In the genomic region with DNA sequence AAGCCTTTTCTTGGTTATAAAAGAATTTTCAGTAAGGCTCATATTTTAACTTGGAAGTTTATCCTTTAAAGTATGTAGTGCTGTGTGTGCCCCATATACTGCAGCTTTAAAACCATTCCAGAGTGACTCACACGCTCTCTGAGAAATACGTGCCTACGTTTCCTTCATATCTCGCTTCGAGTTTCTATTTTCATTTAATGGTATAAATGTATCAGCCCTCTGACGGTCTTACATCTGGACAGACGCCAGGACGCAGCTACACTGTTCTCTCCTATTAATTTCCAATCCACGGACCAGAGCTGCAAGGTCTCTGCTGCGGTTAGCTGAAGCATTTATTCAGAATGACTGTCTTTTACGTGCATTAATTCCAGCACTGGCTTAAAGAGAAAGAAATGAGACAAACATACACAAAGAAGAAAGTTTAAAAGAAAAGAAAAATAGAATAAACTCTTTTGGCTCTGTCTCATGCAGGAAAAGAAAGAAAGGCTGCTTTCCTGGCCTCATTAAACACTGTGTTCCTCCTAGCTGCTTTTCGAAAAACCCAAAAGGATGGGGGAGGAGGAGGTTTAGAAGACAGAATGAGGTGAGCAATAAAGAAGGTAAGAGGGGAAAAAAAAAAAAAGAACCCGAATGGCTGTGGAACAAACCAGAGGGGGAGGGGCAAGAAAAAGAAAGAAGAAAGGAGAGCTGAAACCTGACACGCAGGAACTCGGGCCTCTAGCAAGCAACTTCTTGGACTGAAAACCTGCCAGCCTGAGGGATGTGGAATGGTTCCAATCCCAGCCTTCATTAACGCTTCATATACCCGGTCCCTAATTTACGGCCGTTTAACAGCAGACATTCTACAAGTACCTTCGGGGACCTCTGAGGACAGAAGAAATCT, we compare ENCODE assay signal across 8 mouse cellular contexts. TPM values are rescaled to one million over a fixed set of nuclear protein-coding genes. Genes with fewer than 3 reads are reported as not detected.
A peak's percentile ranks its signal among the peaks of the same experiment; 100 is the strongest.
DNase-seq lines count a peak whose midpoint lies in the region; ATAC-seq and TF ChIP-seq lines count a peak whose summit lies in the region.

No protein-coding gene starts in this region.

- H3K27me3 ChIP-seq in embryonic facial prominence, embryonic 11.5 days (ENCODE audit: control insufficient read depth, insufficient read depth, low read length) = no peaks in the 10 kb centered on the region
- no peaks in the 10 kb centered on the region for H3K27me3 ChIP-seq in hindbrain, embryonic 11.5 days (ENCODE audit: control insufficient read depth, insufficient read depth, low read length)

- H3K4me1 ChIP-seq in embryonic facial prominence, embryonic 11.5 days (ENCODE audit: control insufficient read depth, insufficient read depth, low read length) = peaks cover 7% of the 10 kb centered on the region
- peaks cover 10% of the 10 kb centered on the region; the same call in 1 of the 2 replicates for H3K4me1 ChIP-seq in hindbrain, embryonic 11.5 days (replicated peaks; ENCODE audit: control insufficient read depth, insufficient read depth, low read length)
- H3K4me1 ChIP-seq in olfactory bulb, adult 2 months (ENCODE audit: control insufficient read depth, insufficient read depth, low read length) = peaks cover 29% of the 10 kb centered on the region

- no peak overlapping the region for H3K9ac ChIP-seq in embryonic facial prominence, embryonic 11.5 days (replicated peaks; ENCODE audit: low read length)
- H3K9ac ChIP-seq in hindbrain, embryonic 11.5 days (ENCODE audit: low read depth, low read length) = no peak overlapping the region

- H3K36me3 ChIP-seq in embryonic facial prominence, embryonic 11.5 days (replicated peaks; ENCODE audit: control insufficient read depth, insufficient read depth, low read depth, low read length) = no peaks in the 10 kb centered on the region
- H3K36me3 ChIP-seq in hindbrain, embryonic 11.5 days (ENCODE audit: control insufficient read depth, insufficient read depth, low read length) = no peaks in the 10 kb centered on the region

- intact Hi-C loops in gastrocnemius, adult 2 months (cut with DNase I) = no loop called here
- intact Hi-C loops in left cerebral cortex, postnatal 36 days (cut with DNase I) = loop anchor here (2.0 kb wide), 1 partner anchor 39 kb away; no protein-coding TSS in a partner anchor

- peak; percentile 59 for DNase-seq in gastrocnemius, adult 2 months
- DNase-seq in gastrocnemius, postnatal 25 days = no peak
- peak; percentile 97 for DNase-seq in NIH3T3 (ENCODE audit: low read depth)
- DNase-seq in embryonic facial prominence, embryonic 11.5 days (ENCODE audit: low spot score) = peak; percentile 89
- DNase-seq in hindbrain, embryonic 11.5 days (ENCODE audit: low spot score) = peak; percentile 51
- DNase-seq in left cerebral cortex, postnatal 36 days (ENCODE audit: low spot score in 2 of 2) = peak; percentile 26 to 32
- no peak for DNase-seq in thymus, postnatal 4 days

- no peak for TF ChIP-seq POLR2A in olfactory bulb, adult 2 months (IDR thresholded peaks at IDR 0.05; ENCODE audit: insufficient read depth, low read depth, low read length)

- WGBS in embryonic facial prominence, embryonic 11.5 days = 22% methylated on average over 20 of the region's 20 CpGs
- WGBS in hindbrain, embryonic 11.5 days = 44% methylated on average over 20 of the region's 20 CpGs
- 21% methylated on average over 20 of the region's 20 CpGs for WGBS in olfactory bulb, adult 2 months

- peak overlapping the region; percentile 72 for H3K27ac ChIP-seq in gastrocnemius, adult 2 months
- H3K27ac ChIP-seq in embryonic facial prominence, embryonic 11.5 days (replicated peaks; ENCODE audit: low read depth, low read length) = peak overlapping the region; percentile 62
- H3K27ac ChIP-seq in hindbrain, embryonic 11.5 days (ENCODE audit: low read depth, low read length) = no peak overlapping the region
- peak overlapping the region; percentile 73 for H3K27ac ChIP-seq in olfactory bulb, adult 2 months (ENCODE audit: insufficient read depth, low read depth, low read length)

- ATAC-seq in embryonic facial prominence, embryonic 11.5 days (replicated peaks; ENCODE audit: insufficient number of reproducible peaks, low FRiP score, low TSS enrichment, low read depth) = no peak; the same call in 1 of the 2 replicates
- no peak for ATAC-seq in hindbrain, embryonic 11.5 days (ENCODE audit: low FRiP score)

- H3K4me3 ChIP-seq in gastrocnemius, adult 2 months = peak overlapping the region; percentile 63
- no peak overlapping the region for H3K4me3 ChIP-seq in embryonic facial prominence, embryonic 11.5 days (ENCODE audit: low read depth, low read length)
- no peak overlapping the region for H3K4me3 ChIP-seq in hindbrain, embryonic 11.5 days (ENCODE audit: low read depth, low read length)
- no peak overlapping the region for H3K4me3 ChIP-seq in olfactory bulb, adult 2 months (ENCODE audit: insufficient read depth, low read depth, low read length)

- no peak for TF ChIP-seq CTCF in gastrocnemius, adult 2 months (IDR thresholded peaks at IDR 0.05)
- no peak for TF ChIP-seq CTCF in olfactory bulb, adult 2 months (IDR thresholded peaks at IDR 0.05; ENCODE audit: insufficient read depth, low read depth, low read length)

- peak overlapping the region; percentile 29 for H3K4me2 ChIP-seq in embryonic facial prominence, embryonic 11.5 days (ENCODE audit: low read depth, low read length)
- H3K4me2 ChIP-seq in hindbrain, embryonic 11.5 days (replicated peaks; ENCODE audit: low read depth, low read length) = no peak overlapping the region

- H3K9me3 ChIP-seq in embryonic facial prominence, embryonic 11.5 days (replicated peaks; ENCODE audit: control insufficient read depth, low read length) = no peaks in the 10 kb centered on the region
- no peaks in the 10 kb centered on the region for H3K9me3 ChIP-seq in hindbrain, embryonic 11.5 days (ENCODE audit: control insufficient read depth, low read length)

RNA-seq across cellular contexts. Expression of a gene that starts 40.2 kb away (rescaled TPM):
- total RNA-seq in gastrocnemius, adult 2 months (2021) = 10 to 100 TPM; 16.9 to 29.3 TPM
- total RNA-seq in gastrocnemius, postnatal 25 days (2021) = 10 to 100 TPM; 19.3 to 19.9 TPM
- polyA plus RNA-seq in embryonic facial prominence, embryonic 11.5 days (2014; fragmentation: Nextera tagmentation; extraction: Ambion mirVana) = 46.0 and 47.8 TPM in 2 replicates
- 49.0 and 59.2 TPM in 2 replicates for polyA plus RNA-seq in hindbrain, embryonic 11.5 days (2014; fragmentation: Nextera tagmentation; extraction: Ambion mirVana)
- 100 to 1,000 TPM; 137 to 149 TPM for total RNA-seq in left cerebral cortex, postnatal 36 days (2021)
- polyA plus RNA-seq in olfactory bulb, adult 2 months (2012; ENCODE audit: insufficient read depth, insufficient read length, low replicate concordance, missing spikeins) = 133 and 332 TPM in 2 replicates

Comparison
In these comparisons a context has a peak if more than half of its experiments do, and no peak if none do; other contexts are left out.
1. DNase-seq: peak in gastrocnemius, adult 2 months (single experiment), NIH3T3 (single experiment), embryonic facial prominence, embryonic 11.5 days (single experiment), hindbrain, embryonic 11.5 days (single experiment) and left cerebral cortex, postnatal 36 days (2 of 2); none in gastrocnemius, postnatal 25 days (single experiment) and thymus, postnatal 4 days (single experiment).
2. RNA of a gene that starts 40.2 kb away (total RNA-seq): 137 to 149 TPM in left cerebral cortex, postnatal 36 days; 16.9 to 29.3 TPM in gastrocnemius, adult 2 months and 19.3 to 19.9 TPM in gastrocnemius, postnatal 25 days; every median in the first group is over 4 times any median in the second.